29 mouse cellular contexts compared by ENCODE assay signal in genomic region chr12:51535056-51535640, GRCm38 (mm10). TPM values are rescaled to one million over a fixed set of nuclear protein-coding genes. Genes with fewer than 3 reads are reported as not detected.
DNase-seq lines count a peak whose midpoint lies in the region; ATAC-seq and TF ChIP-seq lines count a peak whose summit lies in the region.
"Had no signal": no experiment of that assay in that cellular context is flagged by ENCODE, and none has a peak within 500 bp of the region (broad histone marks: within the 10 kb centered on the region; RNA-seq: fewer than 3 reads in every experiment).

No protein-coding gene starts in this region.

- no peak for DNase-seq in forebrain, embryonic 10.5 days (ENCODE audit: extremely low spot score, low spot score)
- peak; percentile 3 for DNase-seq in lung, postnatal 10 days
- no peak for DNase-seq in lung, postnatal 14 days
- peak; percentile 29 for DNase-seq in ES-E14 (ENCODE audit: low read depth, low spot score)
- no peak for DNase-seq in testis, postnatal 10 days (ENCODE audit: low spot score)
- DNase-seq in embryo, embryonic 10.5 days (ENCODE audit: low spot score), result no peak
- DNase-seq: adrenal gland, postnatal 14 days; cerebellum, adult 11-12 months; cerebellum, adult 9-11 months; gastrocnemius, postnatal 25 days; heart, adult 18-20 months; heart, postnatal 4 days; kidney, adult 11 months; kidney, postnatal 25 days had no signal

- no peaks in the 10 kb centered on the region for H3K9me3 ChIP-seq in forebrain, embryonic 10.5 days
- no peaks in the 10 kb centered on the region for H3K9me3 ChIP-seq in forebrain, embryonic 12.5 days
- no peaks in the 10 kb centered on the region for H3K9me3 ChIP-seq in ES-E14 (ENCODE audit: control insufficient read depth, insufficient read depth, low read depth, low read length)
- H3K9me3 ChIP-seq: forebrain, embryonic 15.5 days; hindbrain, embryonic 15.5 days; limb, embryonic 12.5 days; liver, embryonic 15.5 days; lung, embryonic 15.5 days; neural tube, embryonic 12.5 days had no signal

- no peak overlapping the region for H3K4me2 ChIP-seq in forebrain, embryonic 12.5 days
- H3K4me2 ChIP-seq: forebrain, embryonic 15.5 days; heart, embryonic 11.5 days; hindbrain, embryonic 15.5 days; limb, embryonic 12.5 days; liver, embryonic 15.5 days; lung, embryonic 15.5 days; midbrain, embryonic 11.5 days; neural tube, embryonic 12.5 days had no signal

- H3K36me3 ChIP-seq in forebrain, embryonic 10.5 days (replicated peaks), result no peaks in the 10 kb centered on the region
- H3K36me3 ChIP-seq in forebrain, embryonic 12.5 days (replicated peaks), result no peaks in the 10 kb centered on the region
- H3K36me3 ChIP-seq in ES-E14 (ENCODE audit: control insufficient read depth, insufficient read depth, low read length, poor library complexity, severe bottlenecking), result no peaks in the 10 kb centered on the region
- H3K36me3 ChIP-seq: forebrain, embryonic 15.5 days; hindbrain, embryonic 15.5 days; limb, embryonic 12.5 days; liver, embryonic 15.5 days; lung, embryonic 15.5 days; neural tube, embryonic 12.5 days had no signal

- ATAC-seq in forebrain, embryonic 12.5 days (ENCODE audit: low FRiP score), result no peak
- ATAC-seq: forebrain, embryonic 15.5 days; inflammation-experienced regulatory T-cells, adult 6 months; midbrain, embryonic 16.5 days had no signal

- H3K27me3 ChIP-seq in forebrain, embryonic 10.5 days (ENCODE audit: poor library complexity, severe bottlenecking), result no peaks in the 10 kb centered on the region
- no peaks in the 10 kb centered on the region for H3K27me3 ChIP-seq in forebrain, embryonic 12.5 days
- H3K27me3 ChIP-seq: forebrain, embryonic 15.5 days; hindbrain, embryonic 15.5 days; limb, embryonic 12.5 days; liver, embryonic 15.5 days; lung, embryonic 15.5 days; neural tube, embryonic 12.5 days had no signal

- no peak overlapping the region for H3K9ac ChIP-seq in forebrain, embryonic 12.5 days
- no peak overlapping the region for H3K9ac ChIP-seq in ES-E14 (ENCODE audit: insufficient read depth, low read depth, low read length, poor library complexity, severe bottlenecking)
- H3K9ac ChIP-seq: forebrain, embryonic 15.5 days; hindbrain, embryonic 15.5 days; limb, embryonic 12.5 days; liver, embryonic 15.5 days; lung, embryonic 15.5 days; neural tube, embryonic 12.5 days had no signal

- in situ Hi-C loops in ES-E14 (cut with MboI; ENCODE audit: low sequenced_read_pairs in 2 of 2, unreplicated experiment in 2 of 2), result no loop called here

- WGBS in forebrain, embryonic 10.5 days, result 44% methylated on average over 5 of the region's 5 CpGs
- 41% methylated on average over 5 of the region's 5 CpGs for WGBS in forebrain, embryonic 12.5 days

- no peak overlapping the region for H3K4me3 ChIP-seq in forebrain, embryonic 10.5 days
- no peak overlapping the region for H3K4me3 ChIP-seq in forebrain, embryonic 12.5 days (replicated peaks)
- no peak overlapping the region for H3K4me3 ChIP-seq in ES-E14 (ENCODE audit: insufficient read depth in 1 of 2, low read depth in 1 of 2, low read length in 2 of 2, poor library complexity in 1 of 2, severe bottlenecking in 1 of 2)
- H3K4me3 ChIP-seq: forebrain, embryonic 15.5 days; hindbrain, embryonic 15.5 days; limb, embryonic 12.5 days; liver, embryonic 15.5 days; lung, embryonic 15.5 days; myocyte; neural tube, embryonic 12.5 days had no signal

- H3K27ac ChIP-seq in forebrain, embryonic 10.5 days, result peak overlapping the region; percentile 71
- H3K27ac ChIP-seq in forebrain, embryonic 12.5 days, result no peak overlapping the region
- H3K27ac ChIP-seq in ES-E14 (ENCODE audit: insufficient read depth, low read depth, low read length, poor library complexity, severe bottlenecking), result peak overlapping the region; percentile 1; the same call in 1 of the 2 replicates
- H3K27ac ChIP-seq: forebrain, embryonic 15.5 days; hindbrain, embryonic 15.5 days; limb, embryonic 12.5 days; liver, embryonic 15.5 days; lung, embryonic 15.5 days; neural tube, embryonic 12.5 days had no signal

- peaks cover 11% of the 10 kb centered on the region for H3K4me1 ChIP-seq in forebrain, embryonic 10.5 days
- H3K4me1 ChIP-seq in forebrain, embryonic 12.5 days, result peaks cover 7% of the 10 kb centered on the region; the same call in 1 of the 2 replicates
- H3K4me1 ChIP-seq in ES-E14 (ENCODE audit: control insufficient read depth in 2 of 2, insufficient read depth in 2 of 2, low read length in 2 of 2, poor library complexity in 1 of 2), result peaks cover 1 to 15% of the 10 kb centered on the region in 2 experiments; a peak in 2 of 4 replicates
- H3K4me1 ChIP-seq: forebrain, embryonic 15.5 days; hindbrain, embryonic 15.5 days; liver, embryonic 15.5 days; lung, embryonic 15.5 days; neural tube, embryonic 12.5 days had no signal

TF ChIP-seq in ES-E14, 5 proteins besides CTCF, POLR2A, EP300 and RAD21:
- TF ChIP-seq ZC3H11A (IDR thresholded peaks at IDR 0.05; ENCODE audit: borderline replicate concordance, low read depth, low read length) (no peak), HCFC1 (IDR thresholded peaks at IDR 0.05; ENCODE audit: borderline replicate concordance, insufficient read depth, low read length) (no peak), ZNF384 (IDR thresholded peaks at IDR 0.05; ENCODE audit: low read depth, low read length) (no peak), CHD2 (IDR thresholded peaks at IDR 0.05; ENCODE audit: low read depth, low read length) (no peak), MAFK (IDR thresholded peaks at IDR 0.05; ENCODE audit: insufficient read depth, low read depth, low read length) (no peak)
TF ChIP-seq in ES-E14: peak in this region for 0.

RNA-seq across cellular contexts. Expression of gene Coch, which starts 58.0 kb away (rescaled TPM):
- polyA plus RNA-seq in forebrain, embryonic 10.5 days (2016; fragmentation: Nextera tagmentation; extraction: Ambion mirVana), result 1.9 and 3.4 TPM in 2 replicates
- polyA plus RNA-seq in forebrain, embryonic 12.5 days (2016; fragmentation: Nextera tagmentation; extraction: Ambion mirVana), result 5.3 and 6.6 TPM in 2 replicates
- 26.3 and 35.3 TPM in 2 replicates for total RNA-seq in ES-E14 (2012; rRNA removed)
- total RNA-seq: common myeloid progenitor, adult 5-6 weeks; liver, adult 2 months; megakaryocyte progenitor cell, adult 5-6 weeks had no signal
- polyA plus RNA-seq: liver, adult 2 months had no signal

Comparison
In these comparisons a context has a peak if more than half of its experiments do, and no peak if none do; other contexts are left out.
1. DNase-seq: peak in lung, postnatal 10 days (single experiment) and ES-E14 (single experiment); none in forebrain, embryonic 10.5 days (single experiment), lung, postnatal 14 days (single experiment), testis, postnatal 10 days (single experiment) and embryo, embryonic 10.5 days (single experiment).